Mouse (Mus musculus) olfactory bulb, adult 2 months (tissue): ENCODE data around the gene Tmem43.
"Not testable (repeated sequence)": the region's sequence is repeated elsewhere in the genome, so short reads cannot be mapped to it uniquely, and the experiment has no call there.

Experiments used
- CTCF ChIP-seq: fragments of 200-500 bp; IDR thresholded peaks from 2 replicates; pipeline ENCODE4 v1.5.1; 2012; ENCODE audit warnings: low read depth, mild to moderate bottlenecking, low read length, moderate library complexity; ENCODE audit not compliant: insufficient read depth
- POLR2A ChIP-seq: fragments of 200-500 bp; IDR thresholded peaks from 2 replicates; pipeline ENCODE4 v1.6.1; 2012; ENCODE audit warnings: mild to moderate bottlenecking, low read depth, low read length, moderate library complexity; ENCODE audit not compliant: insufficient read depth

DNA sequence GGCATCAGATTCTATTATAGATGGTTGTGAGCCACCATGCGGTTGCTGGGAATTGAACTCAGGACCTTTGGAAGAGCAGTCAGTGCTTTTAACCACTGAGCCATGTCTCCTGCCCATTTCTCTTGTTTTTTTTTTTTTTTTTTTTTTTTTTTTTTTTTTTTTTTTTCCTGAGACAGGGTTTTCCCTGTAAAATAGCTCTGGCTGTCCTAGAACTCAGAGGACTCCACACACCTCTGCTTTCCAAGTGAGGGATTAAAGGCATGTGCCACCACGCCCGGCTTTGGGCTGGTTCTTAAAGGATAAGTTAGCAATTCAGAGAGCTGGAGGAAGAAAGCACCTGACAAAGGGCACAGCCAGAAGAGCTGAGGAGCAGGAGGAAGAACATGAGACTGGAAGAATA, 2.1 kb upstream of the Tmem43 start:
- not testable (repeated sequence) for TF ChIP-seq CTCF, POLR2A
